Mouse (Mus musculus) common myeloid progenitor, adult 5-6 weeks (primary cell): ENCODE results near the gene Chchd6. TPM values are rescaled to one million over a fixed set of nuclear protein-coding genes. Genes with fewer than 3 reads are reported as not detected.

ENCODE experiments used
- ATAC-seq: replicated peaks from 2 replicates; pipeline ENCODE4 v1.8.0; 2016; ENCODE audit warnings: low read depth, mild to moderate bottlenecking, moderate TSS enrichment, inconsistent platforms; ENCODE audit not compliant: poor library complexity, severe bottlenecking
- total RNA-seq: library from RNA; stranded (forward); fragments of 200-1000, 187-1606 nt; gene quantifications from 2 replicates; pipeline ENCODE4 v1.2.3, GENCODE M21; 2017

The Chchd6 gene
- total RNA-seq, 1 experiment from 2014 or later, result 16.5 TPM

- no peak for ATAC-seq
These were observed 3.4 kb downstream of the Chchd6 start for GRCm38 (mm10) chr6:89592016-89592415.

- ATAC-seq, result no peak
These were observed 3.9 kb downstream of the Chchd6 start for GRCm38 (mm10) chr6:89591531-89591930.

- ATAC-seq, result no peak
These were observed 9.8 kb downstream of the Chchd6 start for GRCm38 (mm10) chr6:89585696-89586095.

GRCm38 (mm10) chr6:89584634-89585409, 10.6 kb downstream of the Chchd6 start:
- no peak for ATAC-seq

GRCm38 (mm10) chr6:89583170-89583569, 12.3 kb downstream of the Chchd6 start:
- no peak for ATAC-seq

- no peak for ATAC-seq
These were observed 20.8 kb downstream of the Chchd6 start for GRCm38 (mm10) chr6:89574641-89575040.

- no peak for ATAC-seq
These were observed 21.7 kb downstream of the Chchd6 start for GRCm38 (mm10) chr6:89573768-89574167.

GRCm38 (mm10) chr6:89572921-89573636, 22.4 kb downstream of the Chchd6 start:
- no peak for ATAC-seq

- ATAC-seq, result peak; percentile 93
These were observed 26.1 kb downstream of the Chchd6 start for GRCm38 (mm10) chr6:89569370-89569769.

GRCm38 (mm10) chr6:89566740-89567139, 28.7 kb downstream of the Chchd6 start:
- ATAC-seq, result no peak

GRCm38 (mm10) chr6:89563381-89563780, 32.1 kb downstream of the Chchd6 start:
- ATAC-seq, result no peak

- ATAC-seq, result no peak
These were observed 34.6 kb downstream of the Chchd6 start for GRCm38 (mm10) chr6:89560826-89561225.

- no peak for ATAC-seq
These were observed 37.8 kb downstream of the Chchd6 start for GRCm38 (mm10) chr6:89557654-89558053.

GRCm38 (mm10) chr6:89556566-89556965, 38.9 kb downstream of the Chchd6 start:
- ATAC-seq, result no peak

- no peak for ATAC-seq
These were observed 39.5 kb downstream of the Chchd6 start for GRCm38 (mm10) chr6:89555971-89556370.

GRCm38 (mm10) chr6:89554029-89554428, 41.4 kb downstream of the Chchd6 start:
- ATAC-seq, result no peak

GRCm38 (mm10) chr6:89553012-89553704, 42.3 kb downstream of the Chchd6 start:
- peak; percentile 88 for ATAC-seq

- no peak for ATAC-seq
These were observed 43.0 kb downstream of the Chchd6 start for GRCm38 (mm10) chr6:89552321-89553011.

GRCm38 (mm10) chr6:89549157-89549556, 46.3 kb downstream of the Chchd6 start:
- 0 out of 2 replicates have a peak, but pooled peaks have one; percentile 31 for ATAC-seq

- ATAC-seq, result no peak
These were observed 47.5 kb downstream of the Chchd6 start for GRCm38 (mm10) chr6:89547951-89548350.
